Mouse (Mus musculus) neutrophil, adult 59 days (primary cell): ENCODE data around the gene Edem2. TPM values are rescaled to one million over a fixed set of nuclear protein-coding genes. Genes with fewer than 3 reads are reported as not detected.

ENCODE experiments used
- total RNA-seq, 2 experiments: library from RNA; stranded (reverse); gene quantifications; 1 replicate in 1 of 2; 2 replicates in 1 of 2; pipeline ENCODE4 v1.2.4; 2023

Edem2 gene
- 10 to 100 TPM; 38.4 to 39.7 TPM for total RNA-seq

GRCm38 (mm10) chr2:155729158-155729645 is at the start of gene Edem2:
Gene Edem2, minus strand, starts transcription at chr2:155729475.

GRCm38 (mm10) chr2:155774927-155775684 is 45.8 kb upstream of the Edem2 start, which contains the start of gene Mmp24:
Gene Mmp24, plus strand, starts transcription at chr2:155775342.

GRCm38 (mm10) chr2:155751014-155751786 is 21.9 kb upstream of the Edem2 start, which contains the start of gene Procr:
Gene Procr, plus strand, starts transcription at chr2:155751117.

GRCm38 (mm10) chr2:155735766-155736165 is 6.5 kb upstream of the Edem2 start, which contains the start of gene Gm17581:
Gene Gm17581, minus strand, starts transcription at chr2:155735866.

GRCm38 (mm10) chr2:155691723-155692493 is 37.4 kb downstream of the Edem2 start, which contains the start of gene Trpc4ap:
Gene Trpc4ap, minus strand, starts transcription at chr2:155692384.

Other genes starting within 250 kb of the Edem2 start
- gene Acss2, start 211.5 kb downstream of the Edem2 start, total RNA-seq, result 1 to 10 TPM; 7.1 to 7.5 TPM
- not detected for gene Ggt7, start 211.2 kb downstream of the Edem2 start, total RNA-seq
- 10 to 100 TPM; 10.1 to 14.1 TPM for gene Gss, start 136.7 kb downstream of the Edem2 start, total RNA-seq
- not detected for gene Myh7b, start 118.3 kb downstream of the Edem2 start, total RNA-seq
- 100 to 1,000 TPM; 135 to 144 TPM for gene Trpc4ap, start 37.1 kb downstream of the Edem2 start, total RNA-seq
- gene Gm17581, start 6.4 kb upstream of the Edem2 start, total RNA-seq, result not detected
- gene Procr, start 21.6 kb upstream of the Edem2 start, total RNA-seq, result not detected
- not detected for gene Mmp24, start 45.9 kb upstream of the Edem2 start, total RNA-seq
- 1 to 10 TPM; 8.1 to 8.5 TPM for gene BC029722, start 90.0 kb upstream of the Edem2 start, total RNA-seq
- gene Eif6, start 97.5 kb upstream of the Edem2 start, total RNA-seq, result 10 to 100 TPM; 83.0 to 91.9 TPM
- gene Fam83c, start 105.4 kb upstream of the Edem2 start, total RNA-seq, result not detected
- 10 to 100 TPM; 11.3 to 12.6 TPM for gene Uqcc1, start 200.8 kb upstream of the Edem2 start, total RNA-seq
- not detected for gene Gm15557, start 211.3 kb upstream of the Edem2 start, total RNA-seq
- gene Gdf5, start 215.9 kb upstream of the Edem2 start, total RNA-seq, result not detected
- 10 to 100 TPM; 56.6 to 70.4 TPM for gene Cep250, start 227.0 kb upstream of the Edem2 start, total RNA-seq